Mouse (Mus musculus) MEL (cell line): ENCODE measurements around the gene Saa3. TPM values are rescaled to one million over a fixed set of nuclear protein-coding genes. Genes with fewer than 3 reads are reported as not detected.

ENCODE experiments used
- DNase-seq: peaks from one replicate; pipeline ENCODE4 v3.0.0; 2011; ENCODE audit warnings: low read depth, low spot score
- H3K27ac ChIP-seq: 2 replicates; pipeline ENCODE4 v1.5.1; 2012; ENCODE audit warnings: low read depth, mild to moderate bottlenecking, control low read depth, low read length, moderate library complexity; ENCODE audit not compliant: control insufficient read depth
- H3K27me3 ChIP-seq, 2 experiments: fragments of 150-350 bp in 1 of 2; sonication (generic) in 1 of 2; 2 replicates each; pipeline ENCODE4 v1.6.1; 2012; ENCODE audit warnings: low read length in 2 of 2, mild to moderate bottlenecking in 2 of 2, improper control_type of control experiment in 1 of 2, moderate library complexity in 1 of 2; ENCODE audit not compliant: insufficient read depth in 2 of 2, control insufficient read depth in 1 of 2
- H3K36me3 ChIP-seq, 2 experiments: 2 replicates each; pipeline ENCODE4 v1.6.1; 2012 to 2014; ENCODE audit warnings: low read length in 2 of 2, improper control_type of control experiment in 1 of 2, inconsistent platforms in 1 of 2, mild to moderate bottlenecking in 1 of 2; ENCODE audit not compliant: insufficient read depth in 2 of 2, control insufficient read depth in 1 of 2
- H3K4me1 ChIP-seq, 2 experiments: fragments of 150-350 bp in 1 of 2; sonication (generic) in 1 of 2; 2 replicates each; pipeline ENCODE4 v1.6.1; 2012; ENCODE audit warnings: low read length in 2 of 2, improper control_type of control experiment in 1 of 2, mild to moderate bottlenecking in 1 of 2; ENCODE audit not compliant: insufficient read depth in 2 of 2, control insufficient read depth in 1 of 2
- H3K4me3 ChIP-seq, 2 experiments: fragments of 150-350 bp in 1 of 2; sonication (generic) in 1 of 2; 2 replicates each; pipeline ENCODE4 v1.5.1; 2012; ENCODE audit warnings: low read depth in 2 of 2, low read length in 2 of 2, mild to moderate bottlenecking in 2 of 2, moderate library complexity in 2 of 2, control low read depth in 1 of 2, improper control_type of control experiment in 1 of 2; ENCODE audit not compliant: control insufficient read depth in 1 of 2, insufficient read depth in 1 of 2
- H3K79me2 ChIP-seq: 2 replicates; pipeline ENCODE4 v1.6.1; 2012; ENCODE audit warnings: mild to moderate bottlenecking, low read length, moderate library complexity; ENCODE audit not compliant: control insufficient read depth, poor library complexity, insufficient read depth
- H3K9ac ChIP-seq: 2 replicates; pipeline ENCODE4 v1.6.1; 2012; ENCODE audit warnings: low read depth, mild to moderate bottlenecking, control low read depth, low read length, moderate library complexity; ENCODE audit not compliant: control insufficient read depth, poor library complexity, severe bottlenecking
- H3K9me3 ChIP-seq: fragments of 150-350 bp; sonication (generic); replicated peaks from 2 replicates; pipeline ENCODE4 v1.6.1; 2012; ENCODE audit warnings: mild to moderate bottlenecking, low read length, improper control_type of control experiment, moderate library complexity; ENCODE audit not compliant: insufficient read depth
- CHD1 ChIP-seq: IDR thresholded peaks from 2 replicates; pipeline ENCODE4 v1.6.1; 2012; ENCODE audit warnings: low read depth, mild to moderate bottlenecking, inconsistent platforms, low read length, improper control_type of control experiment
- CHD2 ChIP-seq: IDR thresholded peaks from 2 replicates; pipeline ENCODE4 v1.6.1; 2011; ENCODE audit warnings: low read length, improper control_type of control experiment
- E2F4 ChIP-seq: IDR thresholded peaks from 2 replicates; pipeline ENCODE4 v1.6.1; 2011; ENCODE audit warnings: low read depth, low read length, improper control_type of control experiment, borderline replicate concordance
- EP300 ChIP-seq, 2 experiments: IDR thresholded peaks; 2 replicates each; pipeline ENCODE4 v1.6.1; 2011; ENCODE audit warnings: improper control_type of control experiment in 2 of 2, low read length in 2 of 2, low read depth in 1 of 2, mild to moderate bottlenecking in 1 of 2
- ETS1 ChIP-seq: IDR thresholded peaks from 2 replicates; pipeline ENCODE4 v1.6.1; 2012; ENCODE audit warnings: low read depth, mild to moderate bottlenecking, inconsistent platforms, low read length, improper control_type of control experiment, moderate library complexity
- JUND ChIP-seq: IDR thresholded peaks from 2 replicates; pipeline ENCODE4 v1.6.1; 2011; ENCODE audit warnings: low read depth, mild to moderate bottlenecking, improper control_type of control experiment, low read length
- KAT2A ChIP-seq: conservative IDR thresholded peaks from 2 replicates; pipeline ENCODE4 v1.6.1; 2012; ENCODE audit warnings: low read depth, low read length, improper control_type of control experiment, inconsistent platforms
- MAX ChIP-seq: IDR thresholded peaks from 2 replicates; pipeline ENCODE4 v1.6.1; 2011; ENCODE audit warnings: low read length, improper control_type of control experiment
- MAZ ChIP-seq: IDR thresholded peaks from 2 replicates; pipeline ENCODE4 v1.6.1; 2012; ENCODE audit warnings: low read depth, mild to moderate bottlenecking, inconsistent platforms, low read length, improper control_type of control experiment
- MYC ChIP-seq: IDR thresholded peaks from 2 replicates; pipeline ENCODE4 v1.6.1; 2011; ENCODE audit warnings: low read depth, mild to moderate bottlenecking, low read length, improper control_type of control experiment, moderate library complexity
- POLR2AphosphoS2 ChIP-seq: IDR thresholded peaks from 2 replicates; pipeline ENCODE4 v1.6.1; 2011; ENCODE audit warnings: low read length, improper control_type of control experiment
- POLR2AphosphoS5 ChIP-seq: IDR thresholded peaks from 2 replicates; pipeline ENCODE4 v1.6.1; 2012; ENCODE audit warnings: low read depth, borderline replicate concordance, mild to moderate bottlenecking, inconsistent platforms, low read length, moderate library complexity, mixed read lengths
- SIN3A ChIP-seq: IDR thresholded peaks from 2 replicates; pipeline ENCODE4 v1.6.1; 2012; ENCODE audit warnings: low read length, improper control_type of control experiment, inconsistent platforms
- TAL1 ChIP-seq: IDR thresholded peaks from 2 replicates; pipeline ENCODE4 v1.6.1; 2012; ENCODE audit warnings: mild to moderate bottlenecking, inconsistent platforms, low read length, moderate library complexity, mixed read lengths
- TBP ChIP-seq: IDR thresholded peaks from 2 replicates; pipeline ENCODE4 v1.8.0; 2011; ENCODE audit warnings: low read depth, low read length, improper control_type of control experiment
- TCF12 ChIP-seq: IDR thresholded peaks from 2 replicates; pipeline ENCODE4 v1.6.1; 2014; ENCODE audit warnings: low read depth, mild to moderate bottlenecking, inconsistent platforms, low read length, improper control_type of control experiment, moderate library complexity
- ZKSCAN1 ChIP-seq: IDR thresholded peaks from 2 replicates; pipeline ENCODE4 v1.6.1; 2012; ENCODE audit warnings: low read depth, mild to moderate bottlenecking, inconsistent platforms, low read length, improper control_type of control experiment, moderate library complexity
- ZMIZ1 ChIP-seq: IDR thresholded peaks from 2 replicates; pipeline ENCODE4 v1.6.1; 2012; ENCODE audit warnings: low read depth, mild to moderate bottlenecking, inconsistent platforms, low read length, improper control_type of control experiment, moderate library complexity
- ZNF384 ChIP-seq: IDR thresholded peaks from 2 replicates; pipeline ENCODE4 v1.6.1; 2012; ENCODE audit warnings: low read depth, mild to moderate bottlenecking, inconsistent platforms, low read length, improper control_type of control experiment
- polyA plus RNA-seq, 2 experiments: library from polyadenylated mRNA; stranded (reverse) in 1 of 2; unstranded in 1 of 2; fragments of >175 nt in 1 of 2; fragments of >200 nt in 1 of 2; gene quantifications; 2 replicates each; pipeline versions ENCODE4 v1.2.1 to v1.2.4; 2012; ENCODE audit warnings: low replicate concordance in 2 of 2, low read depth in 1 of 2; ENCODE audit not compliant: insufficient read length in 2 of 2, insufficient read depth in 1 of 2, missing spikeins in 1 of 2
- total RNA-seq: library from RNA; depleted of rRNA; stranded (reverse); fragments of 300-350 nt; gene quantifications from 2 replicates; pipeline ENCODE4 v1.2.3, GENCODE M21; 2012

The Saa3 gene
- total and polyA plus RNA-seq, 3 experiments, result 1.3 to 1.7 TPM; not detected in 1

- no peaks in the 10 kb centered on the region for H3K9me3 ChIP-seq
- no peaks in the 10 kb centered on the region for H3K27me3 ChIP-seq
- no peak overlapping the region for H3K9ac ChIP-seq
- H3K4me1 ChIP-seq, result no peaks in the 10 kb centered on the region
- H3K36me3 ChIP-seq, result peaks cover 0 to 7% of the 10 kb centered on the region in 2 experiments; a peak in 2 of 4 replicates
- H3K79me2 ChIP-seq, result no peaks in the 10 kb centered on the region
- H3K27ac ChIP-seq, result no peak overlapping the region
- no peak overlapping the region for H3K4me3 ChIP-seq
- no peak for TF ChIP-seq ZMIZ1
- TF ChIP-seq, all 39 proteins: peak for 0
- DNase-seq, result no peak
Measured at GRCm38 (mm10) chr7:46762601-46763000, 47.1 kb upstream of the Saa3 start.

DNA sequence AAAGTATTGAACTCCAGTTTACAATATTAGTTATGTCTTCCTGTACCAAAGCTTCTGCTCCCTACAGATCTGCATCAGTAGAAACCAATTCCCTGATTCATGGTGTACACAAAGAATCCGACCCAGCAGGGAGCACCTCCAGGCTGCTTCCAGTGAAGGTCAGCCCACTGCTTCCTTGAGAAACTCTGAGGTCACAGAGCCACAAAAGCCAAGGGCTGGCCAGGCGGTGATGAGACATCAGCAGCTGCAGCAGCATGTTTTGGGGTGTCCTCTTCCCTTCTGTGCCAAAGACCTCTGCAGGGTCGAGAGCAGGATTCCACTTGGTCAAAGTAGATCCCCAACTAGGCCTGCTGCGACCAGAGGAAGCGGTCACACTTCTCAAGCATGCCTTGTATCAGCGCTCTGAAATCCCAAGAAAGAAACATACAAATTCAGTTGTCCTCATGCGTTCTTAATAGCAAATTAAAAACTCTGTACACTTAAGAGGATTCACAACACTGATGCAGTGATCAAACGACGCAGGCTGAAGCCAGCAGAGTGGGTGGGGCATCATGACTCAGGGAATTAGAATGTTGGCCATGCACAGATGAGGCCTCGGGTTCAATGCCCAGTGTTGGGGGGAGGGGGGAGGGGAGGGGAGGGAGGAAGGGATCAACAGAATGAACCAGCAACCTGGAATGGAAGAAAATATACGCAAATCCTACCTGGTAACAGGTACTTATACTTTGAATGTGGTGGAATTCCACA, 45.7 kb upstream of the Saa3 start:
- Histone ChIP-seq H3K27me3 (no peaks in the 10 kb centered on the region), H3K4me1 (no peaks in the 10 kb centered on the region), H3K36me3 (peaks cover 0 to 2% of the 10 kb centered on the region in 2 experiments; a peak in 2 of 4 replicates), H3K27ac (no peak overlapping the region), H3K4me3 (no peak overlapping the region), H3K79me2 (no peaks in the 10 kb centered on the region), H3K9me3 (no peaks in the 10 kb centered on the region), H3K9ac (no peak overlapping the region)
- no peak for DNase-seq
- TF ChIP-seq ZNF384 (no peak), EP300 (IDR thresholded peaks at IDR 0.05; ENCODE audit: low read depth in 1 of 2, low read length in 2 of 2) (no peak), MAZ (no peak), JUND (no peak)

DNA sequence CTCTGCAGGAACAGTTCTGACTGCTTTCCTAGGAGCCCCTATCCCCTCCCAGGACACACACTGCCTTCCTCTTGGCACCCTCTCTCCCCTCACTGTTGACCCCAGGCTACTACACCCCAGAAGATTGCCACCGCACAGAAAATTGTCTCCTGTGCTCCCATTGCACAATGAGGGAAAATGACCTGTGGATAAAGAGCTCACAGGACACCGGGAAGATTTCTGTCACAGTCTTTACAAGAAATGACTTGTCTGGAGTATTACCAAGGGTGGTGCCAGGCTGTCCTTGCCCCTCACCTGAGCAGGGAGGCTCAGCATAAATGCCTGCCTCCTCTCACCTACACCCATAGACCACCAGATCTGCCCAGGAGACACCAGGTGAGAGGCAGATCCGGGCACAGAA, 36.0 kb upstream of the Saa3 start, which contains the start of gene Saa2:
Gene Saa2, plus strand, starts transcription at position 301 of the 400 bp plus-strand sequence.
- TF ChIP-seq MAZ (no peak), SIN3A (no peak), ETS1 (no peak), KAT2A (no peak), MAX (no peak), TCF12 (no peak), TAL1 (no peak), EP300 (IDR thresholded peaks at IDR 0.05; ENCODE audit: low read depth in 1 of 2, low read length in 2 of 2) (no peak), CHD2 (no peak), TBP (no peak), POLR2AphosphoS5 (no peak), ZMIZ1 (no peak), ZKSCAN1 (no peak), E2F4 (no peak), POLR2AphosphoS2 (no peak), CHD1 (no peak), MYC (no peak)
- TF ChIP-seq, all 39 proteins: peak for 0
- Histone ChIP-seq H3K4me1 (no peaks in the 10 kb centered on the region), H3K4me3 (no peak within 1 kb of the TSS), H3K27me3 (peaks cover 9 to 13% of the 10 kb centered on the region in 2 experiments), H3K36me3 (no peaks in the 10 kb centered on the region), H3K9me3 (no peaks in the 10 kb centered on the region), H3K27ac (no peak within 1 kb of the TSS), H3K79me2 (no peaks in the 10 kb centered on the region), H3K9ac (no peak within 1 kb of the TSS)
- no peak for DNase-seq
